Mouse (Mus musculus) E14TG2a.4 (cell line): ENCODE measurements at regions not wholly inside any gene's neighbourhood (a gene's known extent, or its start where the extent isn't known, plus 50 kb on each side); places are given as distances from the start of the nearest gene placed in this dataset.
"Not testable (repeated sequence)": the region's sequence is repeated elsewhere in the genome, so short reads cannot be mapped to it uniquely, and the experiment has no call there.

Experiments used
- H3K27me3 ChIP-seq: 2 replicates; pipeline ENCODE4 v1.6.1; 2014; ENCODE audit warnings: low read length, control low read depth; ENCODE audit not compliant: insufficient read depth
- H3K36me3 ChIP-seq: 2 replicates; pipeline ENCODE4 v1.6.1; 2014; ENCODE audit warnings: low read length, control low read depth; ENCODE audit not compliant: insufficient read depth
- H3K4me1 ChIP-seq: replicated peaks from 2 replicates; pipeline ENCODE4 v1.6.1; 2014; ENCODE audit warnings: low read depth, low read length, control low read depth
- H3K4me3 ChIP-seq: replicated peaks from 2 replicates; pipeline ENCODE4 v1.5.1; 2014; ENCODE audit warnings: mild to moderate bottlenecking, low read length
- H3K9me3 ChIP-seq: 2 replicates; pipeline ENCODE4 v1.6.1; 2014; ENCODE audit warnings: low read length, control low read depth
- CTCF ChIP-seq: conservative IDR thresholded peaks from 2 replicates; pipeline ENCODE4 v1.5.1; 2014; ENCODE audit warnings: low read length
- NANOG ChIP-seq: IDR thresholded peaks from 2 replicates; pipeline ENCODE4 v1.6.1; 2014; ENCODE audit warnings: borderline replicate concordance, low read length, mixed read lengths
- POU5F1 ChIP-seq: IDR thresholded peaks from 2 replicates; pipeline ENCODE4 v1.6.1; 2014; ENCODE audit warnings: low read length, borderline replicate concordance

DNA sequence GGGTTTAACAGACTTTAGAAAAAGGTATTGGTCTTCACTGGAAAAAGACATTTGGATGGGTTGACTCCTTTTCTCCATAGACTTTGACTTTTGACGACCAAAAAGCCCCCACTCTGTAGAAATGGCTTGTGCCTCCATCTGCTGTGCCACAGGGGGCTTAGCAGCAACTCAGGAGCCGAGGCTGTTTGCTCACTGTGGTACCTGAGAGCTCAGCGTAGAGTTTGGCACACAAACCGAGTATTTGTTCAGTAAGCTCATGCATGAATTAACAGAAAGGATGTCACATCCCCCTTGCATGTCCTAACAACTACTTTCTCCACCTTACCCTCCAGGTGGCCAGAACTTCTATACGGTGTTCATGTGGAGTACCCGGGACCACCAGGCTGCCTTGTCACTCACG lies 149.7 kb upstream of the Map1b start:
- H3K4me3 ChIP-seq: no peak overlapping the region
- no peaks in the 10 kb centered on the region for H3K36me3 ChIP-seq
- no peak for TF ChIP-seq NANOG
- TF ChIP-seq CTCF: no peak
- no peak for TF ChIP-seq POU5F1
- H3K27me3 ChIP-seq: peaks cover 14% of the 10 kb centered on the region
- no peaks in the 10 kb centered on the region for H3K4me1 ChIP-seq
- no peaks in the 10 kb centered on the region for H3K9me3 ChIP-seq

DNA sequence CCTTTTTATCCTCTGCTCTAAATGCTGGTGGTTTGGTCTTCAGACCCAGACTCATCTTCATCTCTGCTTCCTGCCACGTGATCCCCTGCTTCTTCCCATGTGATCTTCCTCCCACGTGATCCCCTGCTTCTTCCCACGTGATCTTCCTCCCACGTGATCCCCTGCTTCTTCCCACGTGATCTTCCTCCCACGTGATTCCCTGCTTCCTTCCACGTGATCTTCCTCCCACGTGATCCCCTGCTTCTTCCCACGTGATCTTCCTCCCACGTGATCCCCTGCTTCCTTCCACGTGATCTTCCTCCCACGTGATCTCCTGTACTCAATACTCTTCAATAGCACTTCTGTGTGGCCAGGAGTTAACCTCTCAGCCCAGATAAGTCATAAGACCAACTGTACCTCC lies 147.1 kb upstream of the Map1b start:
- not testable (repeated sequence) for H3K27me3 ChIP-seq, H3K4me1 ChIP-seq, H3K9me3 ChIP-seq

DNA sequence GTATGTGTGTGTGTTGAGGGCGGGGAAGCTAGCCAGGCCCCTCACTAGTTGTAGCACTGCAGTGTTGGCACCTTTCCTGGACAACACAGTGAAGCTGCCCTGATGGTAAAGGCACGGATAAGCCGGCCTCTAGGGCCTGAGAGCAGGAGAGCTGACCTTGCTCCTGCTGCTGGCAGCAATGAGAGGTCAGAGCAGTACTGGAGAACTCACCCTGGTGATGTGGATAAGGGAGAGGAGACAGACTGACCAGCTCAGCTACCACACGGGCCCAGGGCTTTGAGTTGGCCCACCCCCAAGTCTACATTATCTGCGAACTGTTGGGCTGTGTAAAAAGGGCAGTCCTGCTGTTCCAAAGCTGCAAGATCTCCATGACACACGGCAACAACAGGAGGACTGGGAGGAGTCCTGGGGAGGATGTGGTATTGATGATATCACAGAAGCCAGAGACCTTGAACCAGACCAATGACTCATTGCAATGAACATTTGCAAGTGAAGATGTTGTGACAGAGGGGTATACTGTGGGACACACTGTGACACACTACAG lies 131.4 kb upstream of the Map1b start:
- TF ChIP-seq NANOG (no peak), CTCF (no peak), POU5F1 (no peak)
- H3K4me3 ChIP-seq: no peak overlapping the region
- peaks cover 5% of the 10 kb centered on the region; the same call in 1 of the 2 replicates for H3K27me3 ChIP-seq
- H3K36me3 ChIP-seq: no peaks in the 10 kb centered on the region
- no peaks in the 10 kb centered on the region for H3K4me1 ChIP-seq
- H3K9me3 ChIP-seq: no peaks in the 10 kb centered on the region

More for the DNA sequence above, 147.1 kb upstream of the Map1b start:
- not testable (repeated sequence) for H3K4me3 ChIP-seq, H3K36me3 ChIP-seq

DNA sequence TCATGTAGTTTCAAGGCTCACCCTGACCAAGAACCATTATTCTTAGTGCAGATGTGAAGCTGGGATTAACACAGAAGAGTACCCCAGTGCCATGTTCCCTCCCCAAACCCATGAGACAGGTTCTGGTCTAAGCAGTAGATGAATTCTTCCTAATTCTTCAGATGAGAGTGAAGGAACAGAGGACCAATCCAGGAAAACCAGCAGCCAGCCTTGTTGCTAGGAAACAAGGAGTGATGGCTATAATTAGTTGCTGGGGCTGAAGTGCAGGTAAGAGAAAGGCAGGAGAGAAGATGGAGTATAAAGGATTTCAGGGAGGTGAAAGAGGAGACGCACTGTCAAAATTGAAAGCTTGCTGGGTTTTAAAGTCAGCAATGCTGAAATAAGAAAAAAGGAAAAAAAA lies 128.4 kb upstream of the Map1b start:
- Histone ChIP-seq H3K4me1 (peaks cover 10% of the 10 kb centered on the region), H3K36me3 (no peaks in the 10 kb centered on the region), H3K9me3 (no peaks in the 10 kb centered on the region), H3K4me3 (no peak overlapping the region), H3K27me3 (peaks cover 2% of the 10 kb centered on the region; the same call in 1 of the 2 replicates)
- TF ChIP-seq NANOG (no peak), POU5F1 (no peak), CTCF (no peak)

DNA sequence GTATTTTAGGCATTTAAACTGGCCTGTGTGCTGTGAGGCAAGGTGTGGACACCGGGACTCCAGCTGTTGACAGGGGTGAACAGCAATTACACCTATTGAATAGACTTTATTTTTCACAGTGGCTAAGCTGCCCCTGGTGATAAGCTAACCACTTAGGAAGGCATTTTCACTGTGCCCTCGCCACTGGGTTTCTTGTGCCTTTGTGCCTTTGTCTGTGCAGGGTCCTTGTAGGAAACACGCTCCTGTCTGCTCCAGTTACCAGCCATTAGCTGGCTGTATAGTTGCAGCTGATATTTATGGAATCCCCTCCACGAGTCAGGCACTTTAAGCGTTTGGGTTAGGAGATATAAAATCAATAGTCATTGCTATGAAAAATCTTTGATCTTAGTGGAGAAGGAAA lies 126.5 kb upstream of the Map1b start:
- Histone ChIP-seq H3K27me3 (no peaks in the 10 kb centered on the region), H3K36me3 (no peaks in the 10 kb centered on the region), H3K4me3 (no peak overlapping the region), H3K9me3 (no peaks in the 10 kb centered on the region), H3K4me1 (peaks cover 10% of the 10 kb centered on the region)
- TF ChIP-seq CTCF (no peak), POU5F1 (no peak), NANOG (no peak)

DNA sequence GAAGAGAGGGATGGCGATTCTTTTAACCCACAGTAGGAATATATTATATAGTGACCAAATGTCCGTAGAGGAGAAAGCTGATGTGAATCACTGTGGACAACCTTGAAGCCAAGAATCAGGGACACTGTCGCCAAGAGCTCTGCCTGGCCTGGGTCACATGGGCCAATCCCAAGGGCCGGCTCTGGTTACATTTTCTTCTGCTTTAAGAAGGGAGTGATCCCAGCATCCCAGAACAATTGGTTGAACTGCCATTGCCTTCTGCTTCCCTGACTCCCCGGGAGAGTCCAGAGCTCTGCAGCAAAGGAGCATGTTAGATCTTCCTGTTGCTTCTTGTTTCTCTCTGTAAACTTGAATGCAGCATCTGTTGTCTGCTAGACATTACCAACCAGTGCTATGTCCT lies 126.0 kb upstream of the Map1b start:
- no peaks in the 10 kb centered on the region for H3K36me3 ChIP-seq
- no peak for TF ChIP-seq POU5F1
- TF ChIP-seq NANOG: no peak
- TF ChIP-seq CTCF: no peak
- no peaks in the 10 kb centered on the region for H3K9me3 ChIP-seq
- no peaks in the 10 kb centered on the region for H3K27me3 ChIP-seq
- peaks cover 10% of the 10 kb centered on the region for H3K4me1 ChIP-seq
- no peak overlapping the region for H3K4me3 ChIP-seq

DNA sequence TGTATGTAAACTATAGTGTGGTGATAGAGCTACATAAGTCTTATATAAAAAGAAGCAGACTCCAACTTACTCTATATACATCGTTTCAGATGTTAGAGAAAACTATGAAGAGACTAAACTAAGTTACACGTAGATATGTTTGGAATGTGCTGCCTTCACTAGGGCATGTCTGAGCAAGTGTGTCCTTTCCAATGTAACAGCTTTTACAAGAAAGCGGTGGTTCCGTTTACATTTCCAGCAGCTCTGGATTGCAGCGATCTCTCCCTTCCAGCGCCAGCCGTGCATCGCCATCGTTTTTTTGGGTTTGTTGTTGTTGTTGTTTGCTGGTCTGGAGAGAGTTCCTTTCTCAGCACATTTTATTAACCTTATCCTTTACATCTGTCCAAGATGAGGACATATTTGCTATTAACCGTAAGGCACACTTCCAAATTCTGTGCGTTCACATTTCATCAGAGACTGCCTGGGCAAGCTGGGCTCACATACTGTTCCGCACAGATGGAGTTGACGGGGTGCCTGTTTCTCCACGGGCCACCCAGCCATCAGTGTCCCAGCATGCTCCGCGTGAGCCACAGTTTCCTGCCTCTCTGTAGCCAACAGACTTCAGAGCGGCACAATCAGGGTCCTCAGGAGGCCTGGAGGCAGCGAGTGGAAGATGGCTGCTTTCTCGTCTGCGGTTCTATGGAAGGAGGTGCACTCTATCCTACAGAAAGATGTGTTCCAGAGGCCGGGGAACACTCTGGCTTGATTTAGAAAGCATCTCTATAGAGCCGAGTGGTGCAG lies 125.2 kb upstream of the Map1b start:
- H3K4me1 ChIP-seq: peaks cover 10% of the 10 kb centered on the region
- H3K9me3 ChIP-seq: no peaks in the 10 kb centered on the region
- H3K27me3 ChIP-seq: no peaks in the 10 kb centered on the region
- no peak overlapping the region; the same call in 1 of the 2 replicates for H3K4me3 ChIP-seq
- TF ChIP-seq POU5F1 (no peak), NANOG (no peak), CTCF (no peak)
- H3K36me3 ChIP-seq: no peaks in the 10 kb centered on the region

DNA sequence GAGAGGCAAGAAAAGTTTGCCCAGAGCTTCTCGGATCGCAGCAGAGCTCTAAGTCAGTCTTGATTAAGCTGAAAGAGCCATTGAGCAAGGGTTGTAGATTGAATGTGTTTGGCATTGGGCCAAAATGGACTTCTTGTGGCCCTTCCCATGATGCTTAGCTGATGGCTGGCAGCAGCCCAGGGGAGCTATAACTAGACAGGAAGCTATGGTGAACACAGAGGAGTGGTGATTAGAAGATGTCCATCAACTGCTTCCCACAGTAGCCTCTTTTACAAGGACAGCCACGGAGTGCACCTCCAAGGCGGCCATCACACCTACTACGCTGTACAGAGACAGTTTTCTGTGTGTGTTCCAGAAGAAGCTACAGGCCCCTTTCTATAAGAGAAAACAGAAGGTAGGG lies 116.4 kb upstream of the Map1b start:
- peaks cover 2% of the 10 kb centered on the region; the same call in 1 of the 2 replicates for H3K27me3 ChIP-seq
- H3K9me3 ChIP-seq: no peaks in the 10 kb centered on the region
- H3K4me3 ChIP-seq: no peak overlapping the region
- 0 out of 2 replicates have a peak, but pooled peaks cover 4% of the 10 kb centered on the region for H3K4me1 ChIP-seq
- no peaks in the 10 kb centered on the region for H3K36me3 ChIP-seq
- no peak for TF ChIP-seq POU5F1
- no peak for TF ChIP-seq NANOG
- TF ChIP-seq CTCF: no peak

DNA sequence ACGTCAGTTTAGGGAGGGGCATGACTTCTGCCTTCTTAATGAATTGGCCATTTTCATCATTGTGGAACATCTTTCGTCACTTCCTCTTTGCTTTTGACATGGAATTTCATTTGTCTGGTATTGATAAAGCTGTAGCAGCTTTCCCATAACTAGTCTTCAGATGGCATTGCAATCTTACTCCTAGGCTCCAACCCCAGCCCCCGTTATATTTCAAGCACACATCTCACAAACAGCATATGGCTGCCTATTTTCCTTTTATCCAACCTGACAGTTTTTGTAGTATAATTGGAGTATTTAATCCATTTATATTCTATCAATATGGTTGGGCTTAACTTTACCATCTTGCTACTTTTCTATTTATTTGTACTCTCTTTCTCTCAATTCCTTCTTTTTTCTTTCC lies 114.5 kb upstream of the Map1b start:
- TF ChIP-seq POU5F1 (no peak), CTCF (no peak), NANOG (no peak)
- Histone ChIP-seq H3K27me3 (peaks cover 2% of the 10 kb centered on the region; the same call in 1 of the 2 replicates), H3K4me1 (0 out of 2 replicates have a peak, but pooled peaks cover 4% of the 10 kb centered on the region), H3K4me3 (no peak overlapping the region), H3K9me3 (no peaks in the 10 kb centered on the region), H3K36me3 (no peaks in the 10 kb centered on the region)
